Mouse (Mus musculus): ENCODE measurements around the gene Aqp11. TPM values are rescaled to one million over a fixed set of nuclear protein-coding genes. Genes with fewer than 3 reads are reported as not detected.
A peak's percentile ranks its signal among the peaks of the same experiment; 100 is the strongest.

Gene Aqp11
- total RNA-seq, 4 experiments from 2014 or later: 31.3 to 38.5 (median 34.4) TPM

- no peak for DNase-seq (ENCODE audit: low spot score in 2 of 2)
These were observed 28.9 kb downstream of the Aqp11 start for GRCm38 (mm10) chr7:97709204-97709603.

GRCm38 (mm10) chr7:97707809-97708208, 30.3 kb downstream of the Aqp11 start:
- DNase-seq (ENCODE audit: low spot score in 2 of 2): no peak

GRCm38 (mm10) chr7:97707123-97707522, 31.0 kb downstream of the Aqp11 start:
- no peak for DNase-seq (ENCODE audit: low spot score in 2 of 2)

GRCm38 (mm10) chr7:97701106-97701505, 37.0 kb downstream of the Aqp11 start:
- no peak for DNase-seq (ENCODE audit: low spot score in 2 of 2)

DNA sequence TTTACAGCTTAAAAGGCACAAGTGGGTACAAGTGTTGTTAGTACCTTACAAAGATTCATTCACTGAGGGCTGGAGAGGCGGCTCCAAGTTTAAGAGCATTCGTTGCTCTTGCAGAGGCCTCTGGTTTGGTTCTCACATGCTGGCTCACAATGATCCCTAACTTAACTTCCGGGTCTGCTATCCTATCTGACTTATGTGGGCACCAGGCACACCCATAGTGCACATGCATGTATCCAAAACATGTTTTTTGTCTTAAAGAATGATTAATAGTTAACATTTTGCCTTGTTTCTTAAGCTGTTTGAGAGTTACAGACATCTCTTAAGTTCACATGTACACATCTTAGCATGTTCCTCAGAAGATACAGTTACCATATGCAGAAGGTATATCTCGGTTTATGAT, 37.9 kb downstream of the Aqp11 start:
- no peak for DNase-seq (ENCODE audit: low spot score in 2 of 2)

- DNase-seq (ENCODE audit: low spot score in 2 of 2): peak; percentile 90 to 93
These were observed 41.4 kb downstream of the Aqp11 start, which contains the start of gene Clns1a for GRCm38 (mm10) chr7:97696506-97697254. Gene Clns1a (plus strand): TSS chr7:97696634.

DNA sequence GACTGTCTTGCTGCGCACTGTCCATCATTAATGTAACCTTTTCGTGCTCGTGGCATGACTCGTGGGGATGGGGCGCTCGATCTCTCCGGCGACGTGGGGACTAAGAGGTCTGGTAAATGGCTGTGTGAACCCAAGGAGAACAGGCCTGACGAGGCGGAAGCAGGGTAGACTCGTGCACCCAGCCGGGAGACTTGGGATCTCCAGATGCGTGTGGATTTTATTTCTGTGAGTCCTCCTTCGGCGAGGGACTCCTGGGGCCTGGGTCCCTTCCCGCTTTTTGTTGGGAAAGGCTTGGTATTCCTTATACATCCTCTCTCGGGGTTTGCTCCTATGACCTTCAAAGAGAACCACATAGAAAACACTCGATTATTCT, 42.0 kb downstream of the Aqp11 start:
- no peak for DNase-seq (ENCODE audit: low spot score in 2 of 2)

DNA sequence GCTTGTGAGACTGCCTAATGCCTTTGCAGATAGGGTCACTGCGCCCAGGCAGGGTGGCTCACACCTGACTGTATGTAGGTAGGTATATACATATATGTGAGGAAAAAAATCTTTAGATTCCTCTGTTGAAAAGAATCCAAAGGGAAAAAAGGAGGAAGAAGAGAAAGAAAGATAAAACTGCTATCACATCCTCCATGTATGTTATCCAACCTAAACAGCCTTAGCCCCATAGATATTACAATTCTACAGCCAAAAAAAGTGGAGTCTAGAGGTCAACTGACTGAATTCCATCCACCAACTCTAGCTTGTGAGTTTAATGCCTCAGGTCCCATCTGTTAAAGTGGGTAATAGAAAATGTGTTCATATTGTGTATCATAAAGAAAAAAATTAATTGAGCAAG, 42.6 kb downstream of the Aqp11 start:
- no peak for DNase-seq (ENCODE audit: low spot score in 2 of 2)

DNA sequence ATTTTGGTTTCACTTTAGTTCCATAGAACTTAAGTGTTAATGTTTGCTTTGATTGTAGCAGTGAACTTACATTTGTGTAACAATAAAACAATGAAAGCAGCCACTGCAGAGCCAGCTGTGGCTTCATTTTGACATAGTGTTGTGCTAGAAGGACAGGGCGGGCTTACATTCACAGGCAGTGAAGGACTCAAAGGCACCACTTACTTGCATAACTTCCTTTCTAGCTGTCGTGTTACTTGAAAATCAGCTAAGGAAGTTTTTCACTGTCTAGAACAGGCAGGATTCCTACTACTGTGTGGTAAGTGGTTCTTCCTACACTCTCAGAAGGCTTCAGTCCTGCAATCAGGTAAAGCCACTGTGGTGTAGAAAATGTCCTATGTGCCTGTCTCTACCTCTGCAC, 50.3 kb downstream of the Aqp11 start:
- DNase-seq (ENCODE audit: low spot score in 2 of 2): no peak

- no peak for DNase-seq (ENCODE audit: low spot score in 2 of 2)
These were observed 58.9 kb downstream of the Aqp11 start for GRCm38 (mm10) chr7:97679239-97679638.

Other genes starting within 250 kb of the Aqp11 start
- gene Aamdc, start 158.8 kb downstream of the Aqp11 start, total RNA-seq (2022): 10 to 100 TPM; 35.3 to 47.9 (median 44.9) TPM
- 10 to 100 TPM; 43.2 to 49.0 (median 45.6) TPM for gene Rsf1, start 158.4 kb downstream of the Aqp11 start, total RNA-seq (2022)
- gene Clns1a, start 41.7 kb downstream of the Aqp11 start, total RNA-seq (2022): 10 to 100 TPM; 80.7 to 94.0 (median 88.3) TPM
- 100 to 1,000 TPM; 216 to 243 (median 233) TPM for gene Pak1, start 50.3 kb upstream of the Aqp11 start, total RNA-seq (2022)
- gene Gdpd4, start 181.7 kb upstream of the Aqp11 start, total RNA-seq (2022): not detected

All from layer of hippocampus, adult 8-10 months (tissue).